Mouse (Mus musculus) adrenal gland, adult (tissue): ENCODE data around the gene Zfyve9.

Experiments used
- DNase-seq, 2 experiments: peaks; one replicate each; pipeline ENCODE4 v3.0.0; 2022 to 2023; ENCODE audit warnings: low spot score in 1 of 2; ENCODE audit not compliant: inconsistent age in 2 of 2

Zfyve9 gene

DNA sequence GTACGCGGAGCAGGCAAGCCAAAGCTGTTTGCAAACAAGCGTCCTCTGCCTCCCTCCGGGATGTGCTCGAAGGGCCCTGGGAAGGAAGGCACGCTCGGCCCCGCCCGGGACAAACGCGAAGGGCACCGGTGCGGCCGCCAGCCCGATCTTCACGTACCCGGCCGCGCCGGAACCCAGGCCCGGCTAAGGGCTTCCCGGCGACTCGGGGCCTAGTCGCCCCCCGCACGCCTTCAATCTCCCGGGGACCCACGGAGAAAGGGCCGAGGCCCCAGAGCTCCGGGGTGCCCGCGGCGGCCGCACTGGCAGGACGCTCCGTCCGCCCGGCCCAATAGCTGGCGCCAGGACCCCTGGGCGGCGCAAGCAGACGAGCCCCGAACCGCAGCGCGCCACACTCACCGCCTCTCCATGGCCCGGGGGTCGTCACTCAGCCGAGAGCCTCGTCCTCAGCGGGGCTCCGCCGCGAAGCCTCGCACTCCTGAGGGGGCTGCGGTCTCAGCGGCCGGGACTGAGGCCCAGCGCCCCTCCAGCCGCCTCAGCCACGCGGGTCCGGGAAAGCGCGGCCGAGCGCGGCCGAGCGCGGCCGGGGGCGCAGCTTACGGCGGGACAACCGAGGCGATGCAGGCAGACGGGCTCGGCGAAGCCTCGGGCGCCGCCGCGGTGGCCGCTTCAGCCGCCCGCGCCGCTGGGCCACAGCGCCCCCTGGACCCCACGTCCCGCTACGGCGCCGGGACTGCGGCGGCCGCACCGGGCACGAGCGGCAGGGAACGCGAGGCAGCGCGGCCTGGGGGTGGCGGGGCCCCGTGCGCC is at the start of gene Zfyve9:
Zfyve9 (minus strand) TSS at position 742 of the 807 bp plus-strand sequence.
- peak; percentile 87 to 93 for DNase-seq

- DNase-seq, result no peak
These were observed 46.0 kb upstream of the Zfyve9 start for GRCm38 (mm10) chr4:108826643-108827042.

- no peak for DNase-seq
These were observed 45.5 kb upstream of the Zfyve9 start for GRCm38 (mm10) chr4:108826096-108826495.

GRCm38 (mm10) chr4:108825677-108826076 is 45.1 kb upstream of the Zfyve9 start:
- no peak for DNase-seq

DNA sequence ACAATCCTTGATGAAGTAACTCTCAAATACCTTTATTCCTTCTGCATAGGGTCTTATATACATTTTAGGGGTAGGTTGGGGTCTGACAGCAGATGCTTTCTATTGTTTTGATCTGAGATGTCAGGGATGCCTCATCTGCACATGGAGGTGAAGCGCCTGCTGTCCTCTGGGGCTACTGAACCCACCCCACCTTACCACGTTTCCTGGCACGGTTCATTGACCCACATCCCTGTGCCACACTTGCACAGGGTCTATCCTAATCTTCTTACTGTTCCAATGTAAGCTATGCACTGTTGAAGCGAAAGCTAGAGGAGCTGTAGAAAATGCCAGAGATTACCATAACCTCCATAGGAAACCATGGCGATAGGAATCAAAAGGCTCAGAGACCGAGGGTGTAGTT is 31.0 kb upstream of the Zfyve9 start:
- no peak for DNase-seq

DNA sequence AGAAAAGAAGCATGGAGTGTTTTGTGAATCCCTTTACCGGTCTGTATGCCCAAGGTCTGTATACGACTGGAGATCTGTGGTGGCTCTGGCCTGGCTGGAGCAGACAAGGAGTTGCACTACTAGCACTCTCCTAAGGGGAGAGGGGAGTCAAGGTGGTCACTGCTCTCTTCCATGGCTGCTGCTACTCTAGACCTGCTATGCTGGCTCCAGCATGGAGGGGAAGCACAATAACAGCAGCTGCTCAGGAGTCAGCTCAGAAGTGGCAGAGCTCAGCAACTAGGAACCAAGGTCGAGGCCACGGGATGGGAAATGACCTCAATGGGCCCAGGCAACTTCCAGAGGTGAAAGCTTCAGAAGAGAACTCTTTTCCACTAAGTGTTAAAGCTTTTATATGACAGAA is 30.5 kb upstream of the Zfyve9 start:
- peak in 1 of 2 experiments; percentile 54 for DNase-seq

- no peak for DNase-seq
These were observed 22.9 kb upstream of the Zfyve9 start for GRCm38 (mm10) chr4:108803535-108803934.

DNA sequence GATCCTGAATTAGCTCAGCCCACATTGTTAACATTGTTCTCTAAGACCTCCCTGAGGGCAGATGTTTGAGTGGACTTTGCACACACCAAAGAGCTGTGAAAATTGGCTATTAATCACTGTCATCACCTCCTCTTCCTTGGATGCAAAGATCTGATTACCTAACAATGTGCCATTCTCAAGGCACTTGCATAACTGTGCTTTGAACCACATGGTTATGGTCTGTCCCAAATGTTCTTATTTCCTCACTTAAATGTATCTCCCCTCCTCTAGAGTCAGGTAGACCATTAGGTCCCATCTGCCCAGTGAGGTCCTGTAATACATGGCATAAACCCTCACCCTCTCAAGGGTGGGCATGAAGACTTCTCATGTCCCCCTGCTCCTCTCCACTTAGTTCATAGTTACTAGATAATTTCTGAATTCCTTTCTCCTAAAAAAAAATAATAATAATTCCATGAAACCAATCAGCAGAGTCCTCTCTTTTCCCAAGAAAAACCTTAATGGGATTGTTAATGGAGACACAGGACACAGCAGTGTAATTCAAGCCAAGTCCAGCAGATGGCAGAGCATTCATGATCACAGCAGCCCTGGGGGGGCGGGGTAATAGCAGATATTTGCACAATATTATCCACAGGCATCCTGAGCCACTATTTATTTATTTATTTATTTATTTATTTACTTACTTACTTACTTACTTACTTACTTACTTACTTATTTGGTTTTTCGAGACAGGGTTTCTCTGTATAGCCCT is 17.7 kb upstream of the Zfyve9 start:
- peak; percentile 64 to 90 for DNase-seq

DNA sequence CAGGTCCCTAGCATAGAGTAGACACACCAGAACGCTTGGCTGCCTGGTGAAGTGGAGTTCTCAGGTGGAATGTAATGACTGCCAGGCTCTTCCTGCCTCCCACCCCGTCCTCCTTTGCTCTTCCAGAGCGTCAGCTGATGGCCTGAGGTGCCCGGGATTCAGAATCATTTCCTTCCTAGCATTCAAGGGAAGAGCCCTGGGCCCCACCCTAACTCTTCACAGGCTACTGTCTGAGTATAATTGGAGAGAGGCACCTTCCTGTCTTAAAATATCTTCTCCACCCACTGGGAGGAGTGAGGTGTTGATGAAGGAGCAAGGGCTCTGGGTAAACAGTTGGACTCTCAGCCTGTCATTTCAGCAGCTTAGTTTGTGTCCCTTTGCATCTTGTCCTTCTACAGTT is 16.1 kb upstream of the Zfyve9 start:
- DNase-seq, result no peak

DNA sequence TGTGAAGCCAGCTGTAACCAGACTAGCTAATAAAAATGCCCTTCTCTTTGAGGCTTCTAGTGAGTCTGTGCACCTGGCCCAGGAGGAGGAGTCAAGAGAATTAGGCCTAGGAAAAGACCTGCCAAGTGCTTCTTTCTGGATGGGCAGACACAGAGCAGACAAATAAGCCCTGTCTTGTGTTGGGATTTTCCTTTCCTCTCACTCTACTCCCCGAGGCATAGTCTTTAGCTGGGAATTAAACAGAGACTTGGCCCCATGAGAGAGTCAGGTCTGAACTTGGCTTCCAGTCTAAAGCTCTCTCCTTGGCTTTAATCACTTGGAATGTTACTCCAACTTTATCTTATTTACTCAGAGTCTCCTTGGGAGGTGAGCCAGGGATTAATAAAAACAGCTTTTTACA is 13.3 kb upstream of the Zfyve9 start:
- peak in 1 of 2 experiments; percentile 61 for DNase-seq

GRCm38 (mm10) chr4:108790507-108790906 is 9.9 kb upstream of the Zfyve9 start:
- DNase-seq, result no peak

GRCm38 (mm10) chr4:108789258-108789936 is 8.8 kb upstream of the Zfyve9 start:
- DNase-seq, result no peak

GRCm38 (mm10) chr4:108782421-108783085 is 2.0 kb upstream of the Zfyve9 start:
- peak; percentile 34 to 76 for DNase-seq

DNA sequence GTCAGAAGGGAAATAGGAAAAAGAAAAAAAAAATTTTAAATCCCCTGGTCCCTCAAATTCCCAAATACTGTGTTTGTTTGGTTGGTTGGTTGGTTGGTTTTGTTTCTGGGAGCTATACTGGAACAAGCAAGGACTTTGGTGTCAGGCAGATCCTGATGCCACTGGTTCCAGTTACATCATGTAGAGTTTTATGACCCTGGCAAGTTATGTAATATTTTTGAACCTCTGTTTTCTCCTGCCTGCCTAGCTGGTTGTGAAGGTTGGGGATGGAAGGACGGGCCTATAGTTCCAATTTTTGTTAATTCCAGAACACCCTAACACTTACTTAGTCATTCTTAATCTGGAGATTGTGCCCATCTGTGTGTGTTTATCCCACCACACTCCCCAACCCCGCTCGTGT is 998 bp upstream of the Zfyve9 start:
- DNase-seq, result peak; percentile 20 to 81

- DNase-seq, result no peak
These were observed 237 bp upstream of the Zfyve9 start for GRCm38 (mm10) chr4:108780864-108781205.

- DNase-seq, result no peak
These were observed 888 bp downstream of the Zfyve9 start for GRCm38 (mm10) chr4:108779763-108780056.

GRCm38 (mm10) chr4:108768527-108768926 is 12.1 kb downstream of the Zfyve9 start:
- no peak for DNase-seq

DNA sequence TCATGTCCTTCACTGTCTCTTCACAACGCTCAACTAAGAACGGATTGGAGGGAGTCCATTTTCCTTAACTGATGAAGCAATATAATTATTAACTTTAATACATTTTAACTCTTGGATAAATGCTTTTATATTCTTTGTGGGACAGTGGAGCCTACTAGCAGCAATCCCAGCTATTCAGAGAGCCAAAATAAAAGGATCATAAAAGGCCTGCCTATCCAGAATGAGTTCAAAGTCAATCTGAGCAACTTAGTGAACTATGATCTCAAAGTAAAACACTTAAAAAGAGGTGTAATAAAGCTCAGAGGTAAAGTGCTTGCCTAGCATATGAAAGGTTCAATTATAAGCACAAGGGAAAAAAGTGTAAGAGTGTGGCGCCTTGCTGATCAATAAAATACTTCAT is 21.0 kb downstream of the Zfyve9 start:
- no peak for DNase-seq

DNA sequence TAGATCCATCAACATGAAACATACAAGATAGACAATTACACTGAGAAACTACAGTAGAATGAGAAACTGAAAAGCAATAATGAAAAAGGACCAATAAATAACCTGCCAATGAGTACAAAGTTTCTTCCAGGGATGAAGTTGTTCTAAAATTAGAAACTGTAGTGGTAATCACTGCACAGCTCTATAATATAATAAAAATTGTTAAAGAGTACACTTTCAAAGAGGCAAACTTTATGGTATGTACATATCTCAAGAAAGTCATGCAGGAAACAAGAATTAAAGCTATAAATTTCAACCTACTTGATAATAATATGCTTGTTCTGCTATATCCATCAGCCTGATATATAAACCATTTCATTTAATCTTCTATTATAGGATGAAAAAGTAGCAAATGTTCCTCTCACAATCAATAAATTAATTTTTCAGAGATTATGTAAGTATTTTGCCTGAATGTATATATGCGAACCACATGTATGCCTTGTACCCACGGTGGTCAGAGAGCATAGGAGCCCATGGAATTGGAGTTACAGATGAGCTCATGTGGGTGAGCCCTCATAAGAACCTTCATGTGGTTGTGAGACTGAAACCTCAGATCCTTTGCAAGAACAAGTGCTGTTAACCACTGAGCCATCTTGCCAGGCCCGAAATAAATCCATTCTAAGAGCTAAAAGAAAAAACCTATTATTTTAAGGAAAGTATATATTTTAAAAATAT is 34.3 kb downstream of the Zfyve9 start:
- no peak for DNase-seq

DNA sequence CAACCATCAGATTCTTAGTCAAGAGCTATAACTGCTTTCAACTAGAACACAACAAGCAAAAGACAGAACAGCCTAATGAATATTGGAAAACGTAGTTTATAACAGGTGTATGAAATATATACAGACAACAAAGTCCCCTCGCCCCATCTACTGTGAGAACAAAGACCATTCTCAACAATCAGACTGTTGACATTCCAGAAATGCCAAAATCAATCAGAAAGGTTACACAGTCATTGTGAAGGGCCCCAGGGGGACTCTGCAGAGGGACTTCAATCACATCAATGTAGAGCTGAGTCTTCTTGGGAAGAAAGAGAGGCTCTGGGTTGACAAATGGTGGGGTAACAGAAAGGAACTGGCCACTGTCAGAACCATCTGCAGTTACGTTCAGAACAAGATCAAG is 49.0 kb downstream of the Zfyve9 start:
- DNase-seq, result no peak

DNA sequence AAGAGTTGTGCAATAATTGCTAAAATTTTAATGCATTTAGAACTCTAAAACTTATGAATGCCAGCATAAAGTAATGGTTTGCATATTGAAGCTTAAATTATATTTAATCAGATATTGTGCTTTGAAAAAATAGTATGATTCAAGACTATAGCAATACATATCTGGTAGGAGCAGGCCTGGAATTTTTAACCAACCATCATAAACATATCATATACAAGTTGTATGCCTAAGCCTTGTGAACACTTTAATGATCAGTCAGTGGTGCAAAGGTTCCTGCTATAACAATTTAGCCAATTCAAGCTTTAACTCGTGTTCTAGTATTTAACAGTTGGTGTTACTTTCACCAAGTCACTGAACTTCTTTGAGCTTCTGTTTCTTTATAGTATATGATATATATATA is 50.1 kb downstream of the Zfyve9 start:
- no peak for DNase-seq
